Mouse (Mus musculus): ENCODE results near the gene Tenm3. TPM values are rescaled to one million over a fixed set of nuclear protein-coding genes. Genes with fewer than 3 reads are reported as not detected.

Tenm3 gene
- total RNA-seq, 2 experiments from 2014 or later, result 10.7 to 12.6 TPM

- DNase-seq, result no peak
- intact Hi-C loops (cut with DNase I; ENCODE audit: low total_unique reads), result no loop called here
These were observed 335.8 kb downstream of the Tenm3 start for GRCm38 (mm10) chr8:48507719-48508501.

GRCm38 (mm10) chr8:48492491-48492890 lies 351.3 kb downstream of the Tenm3 start:
- intact Hi-C loops (cut with DNase I; ENCODE audit: low total_unique reads), result no loop called here
- peak; percentile 56 for DNase-seq

- intact Hi-C loops (cut with DNase I; ENCODE audit: low total_unique reads), result no loop called here
- no peak for DNase-seq
These were observed 353.1 kb downstream of the Tenm3 start for GRCm38 (mm10) chr8:48490635-48491165.

- intact Hi-C loops (cut with DNase I; ENCODE audit: low total_unique reads), result no loop called here
- no peak for DNase-seq
These were observed 353.7 kb downstream of the Tenm3 start for GRCm38 (mm10) chr8:48489936-48490634.

GRCm38 (mm10) chr8:48489417-48489816 lies 354.3 kb downstream of the Tenm3 start:
- DNase-seq, result no peak
- intact Hi-C loops (cut with DNase I; ENCODE audit: low total_unique reads), result no loop called here

- intact Hi-C loops (cut with DNase I; ENCODE audit: low total_unique reads), result no loop called here
- DNase-seq, result no peak
These were observed 354.9 kb downstream of the Tenm3 start for GRCm38 (mm10) chr8:48488809-48489208.

- no peak for DNase-seq
- intact Hi-C loops (cut with DNase I; ENCODE audit: low total_unique reads), result no loop called here
These were observed 359.6 kb downstream of the Tenm3 start for GRCm38 (mm10) chr8:48484143-48484542.

- DNase-seq, result peak; percentile 58
- intact Hi-C loops (cut with DNase I; ENCODE audit: low total_unique reads), result no loop called here
These were observed 361.8 kb downstream of the Tenm3 start for GRCm38 (mm10) chr8:48481709-48482671.

GRCm38 (mm10) chr8:48477371-48477935 lies 366.3 kb downstream of the Tenm3 start:
- intact Hi-C loops (cut with DNase I; ENCODE audit: low total_unique reads), result no loop called here

GRCm38 (mm10) chr8:48476896-48477295 lies 366.9 kb downstream of the Tenm3 start:
- intact Hi-C loops (cut with DNase I; ENCODE audit: low total_unique reads), result no loop called here
- no peak for DNase-seq

More at GRCm38 (mm10) chr8:48477371-48477935, 366.3 kb downstream of the Tenm3 start:
- no peak for DNase-seq

GRCm38 (mm10) chr8:48467633-48468032 lies 376.1 kb downstream of the Tenm3 start:
- no peak for DNase-seq
- intact Hi-C loops (cut with DNase I; ENCODE audit: low total_unique reads), result no loop called here

- intact Hi-C loops (cut with DNase I; ENCODE audit: low total_unique reads), result no loop called here
- no peak for DNase-seq
These were observed 385.4 kb downstream of the Tenm3 start for GRCm38 (mm10) chr8:48458373-48458772.

GRCm38 (mm10) chr8:48456328-48457124 lies 387.2 kb downstream of the Tenm3 start:
- intact Hi-C loops (cut with DNase I; ENCODE audit: low total_unique reads), result no loop called here
- no peak for DNase-seq

- DNase-seq, result peak; percentile 9
These were observed 392.5 kb downstream of the Tenm3 start for GRCm38 (mm10) chr8:48451247-48451635.

GRCm38 (mm10) chr8:48450397-48451246 lies 393.1 kb downstream of the Tenm3 start:
- intact Hi-C loops (cut with DNase I; ENCODE audit: low total_unique reads), result no loop called here
- no peak for DNase-seq

More at GRCm38 (mm10) chr8:48451247-48451635, 392.5 kb downstream of the Tenm3 start:
- intact Hi-C loops (cut with DNase I; ENCODE audit: low total_unique reads), result no loop called here

- no peak for DNase-seq
- intact Hi-C loops (cut with DNase I; ENCODE audit: low total_unique reads), result no loop called here
These were observed 394.1 kb downstream of the Tenm3 start for GRCm38 (mm10) chr8:48449625-48450024.

- intact Hi-C loops (cut with DNase I; ENCODE audit: low total_unique reads), result no loop called here
- no peak for DNase-seq
These were observed 398.1 kb downstream of the Tenm3 start for GRCm38 (mm10) chr8:48445690-48446089.

GRCm38 (mm10) chr8:48439491-48439890 lies 404.3 kb downstream of the Tenm3 start:
- intact Hi-C loops (cut with DNase I; ENCODE audit: low total_unique reads), result no loop called here
- no peak for DNase-seq
